Mouse (Mus musculus): ENCODE results near the gene Mbip. TPM values are rescaled to one million over a fixed set of nuclear protein-coding genes. Genes with fewer than 3 reads are reported as not detected.

The Mbip gene
- 10 to 100 TPM; 32.3 to 40.8 (median 34.4) TPM for polyA plus RNA-seq (2017; shearing (Covaris generic))

DNA sequence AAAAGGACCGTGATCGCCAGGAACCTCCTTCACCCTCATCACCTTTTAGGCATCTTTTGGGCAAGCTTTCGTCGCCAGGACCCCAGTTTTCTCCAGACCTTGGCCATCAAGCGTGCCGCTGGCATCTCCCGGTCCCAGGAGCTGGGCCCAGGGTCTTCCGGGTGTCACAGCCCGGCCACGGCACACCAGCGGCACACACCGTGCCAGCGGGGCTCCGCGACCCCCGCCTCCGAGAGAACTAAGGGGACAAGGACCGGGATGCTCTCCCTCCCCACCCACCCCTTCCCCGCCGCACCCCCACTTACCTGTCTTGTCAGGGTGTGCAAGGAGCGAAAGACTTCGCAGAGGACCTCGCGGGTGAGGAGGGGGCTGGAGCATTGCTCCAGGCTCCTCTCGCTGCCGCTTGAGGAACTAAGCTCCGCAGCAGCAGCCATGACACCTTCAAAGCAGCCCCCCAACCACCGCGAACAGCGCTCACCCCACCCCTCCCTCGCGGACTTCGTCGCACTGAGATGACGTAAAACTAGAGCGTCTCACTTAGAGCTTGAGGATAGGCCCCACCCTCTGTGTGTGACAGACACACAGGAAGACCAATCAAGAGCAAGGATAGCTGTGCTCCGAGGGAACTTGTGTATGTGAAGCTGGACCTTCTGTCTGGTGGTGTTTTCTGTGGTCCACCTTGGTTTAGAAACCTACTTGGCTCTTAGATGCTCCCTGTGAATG is at the start of gene Mbip:
Gene Mbip (minus strand): TSS at position 528 of the 723 bp plus-strand sequence.
- peak; percentile 97 for ATAC-seq

DNA sequence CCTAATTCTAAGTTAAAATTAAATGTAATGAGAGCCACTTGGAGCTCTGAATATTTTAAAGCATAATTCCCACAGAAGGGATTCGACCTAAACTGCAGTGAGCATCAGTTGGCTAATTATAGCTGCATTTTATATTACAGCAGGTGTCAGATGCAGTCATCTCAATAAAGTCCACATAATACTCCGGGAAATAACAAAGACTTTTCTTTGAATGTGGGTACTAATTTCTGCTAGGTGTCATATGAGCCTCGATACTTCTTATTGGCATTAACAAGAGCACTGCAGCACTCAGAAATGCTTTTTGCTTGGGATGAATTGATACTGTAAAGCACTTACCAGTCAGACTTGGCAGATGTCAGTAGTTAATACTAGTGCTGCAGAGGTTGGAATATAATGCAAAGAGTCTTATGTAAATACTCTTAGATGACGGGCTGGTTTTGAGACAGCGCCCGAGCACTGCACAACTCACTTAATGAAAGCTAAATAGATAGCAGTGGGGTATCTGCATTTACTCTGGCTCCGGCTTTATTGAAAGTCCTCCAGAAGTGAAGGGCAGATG is 42.0 kb upstream of the Mbip start:
- ATAC-seq: no peak

GRCm38 (mm10) chr12:56386955-56387646 is 41.4 kb upstream of the Mbip start:
- ATAC-seq: no peak

GRCm38 (mm10) chr12:56344771-56345314 is 851 bp downstream of the Mbip start:
- ATAC-seq: no peak

DNA sequence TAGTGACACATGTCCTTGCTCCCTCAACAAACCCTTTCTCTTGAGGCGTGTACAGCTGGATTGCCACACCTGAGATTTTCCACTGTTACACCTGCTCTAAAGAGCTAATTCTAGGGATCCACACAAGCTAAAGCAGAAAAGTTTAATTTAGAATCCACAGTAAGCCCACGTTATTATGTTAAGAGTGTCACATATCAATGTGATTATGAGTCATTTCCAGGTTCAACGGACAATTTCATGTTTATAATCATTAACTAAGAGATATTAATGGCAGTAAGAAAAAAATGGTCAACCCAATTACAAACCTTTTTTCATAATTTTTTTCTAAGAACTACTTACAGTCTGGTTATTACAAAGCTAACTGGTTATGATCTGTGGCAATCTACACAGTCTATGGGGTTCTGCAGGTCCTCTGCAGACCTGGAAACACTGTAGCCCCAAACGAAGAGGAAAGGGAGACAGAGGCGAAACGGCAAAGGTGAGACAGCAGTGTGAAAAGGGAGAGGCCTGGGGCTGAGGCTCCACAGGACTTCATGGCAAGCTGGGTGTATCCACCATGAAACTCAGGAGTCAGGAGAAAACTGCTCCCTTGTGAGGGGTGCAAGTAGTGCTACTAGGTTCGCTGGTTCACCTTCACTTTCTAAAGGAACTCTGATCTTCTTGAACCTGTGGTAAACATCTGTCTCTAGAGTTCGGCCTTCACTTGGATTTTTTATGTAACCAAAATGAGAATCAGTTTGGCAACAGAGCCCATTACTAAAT is 6.2 kb downstream of the Mbip start:
- ATAC-seq: no peak

DNA sequence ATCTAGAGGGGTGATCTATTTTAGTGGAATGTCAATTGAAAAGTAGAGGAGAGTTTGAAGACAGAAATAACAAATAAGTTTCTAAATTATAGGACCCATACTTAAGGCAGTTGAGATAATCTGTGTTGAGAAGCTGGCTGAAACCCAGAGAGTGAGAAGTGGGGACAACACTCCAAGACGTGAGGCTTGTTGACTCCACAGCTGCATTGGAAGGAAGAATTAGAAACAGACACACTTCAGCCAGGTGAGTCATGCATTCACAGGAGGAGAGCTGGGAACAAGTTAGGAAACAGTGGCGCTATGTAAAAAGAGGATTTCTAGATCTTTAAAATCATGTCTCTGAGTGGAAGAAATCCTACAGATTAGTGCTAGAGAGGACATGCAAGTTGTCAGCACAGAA is 12.2 kb downstream of the Mbip start:
- ATAC-seq: no peak

- no peak for ATAC-seq
Measured at GRCm38 (mm10) chr12:56332475-56332874, 13.2 kb downstream of the Mbip start.

- no peak for ATAC-seq
Measured at GRCm38 (mm10) chr12:56327448-56327998, 18.2 kb downstream of the Mbip start.

GRCm38 (mm10) chr12:56325851-56326250 is 19.8 kb downstream of the Mbip start:
- ATAC-seq: no peak

DNA sequence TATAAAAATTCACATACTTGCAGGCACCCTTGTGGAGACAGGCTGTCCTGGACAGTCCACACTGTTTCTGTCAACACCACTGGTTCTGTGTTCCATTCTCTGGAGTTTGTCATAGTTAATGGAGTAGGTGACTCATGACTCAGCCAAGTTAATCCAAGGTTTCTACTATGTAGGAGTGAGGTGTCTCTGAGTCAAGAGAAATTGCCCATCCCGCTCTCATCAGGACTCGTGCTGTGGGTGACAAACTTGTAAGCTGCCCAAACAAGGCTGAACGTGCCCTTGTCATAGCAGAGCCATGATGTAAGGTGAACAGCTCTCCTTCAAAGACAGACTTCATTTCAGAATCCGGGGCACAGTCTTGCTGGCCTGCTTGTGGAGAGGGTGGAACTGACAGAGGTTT is 26.8 kb downstream of the Mbip start:
- ATAC-seq: no peak

GRCm38 (mm10) chr12:56318059-56318458 is 27.6 kb downstream of the Mbip start:
- ATAC-seq: no peak

DNA sequence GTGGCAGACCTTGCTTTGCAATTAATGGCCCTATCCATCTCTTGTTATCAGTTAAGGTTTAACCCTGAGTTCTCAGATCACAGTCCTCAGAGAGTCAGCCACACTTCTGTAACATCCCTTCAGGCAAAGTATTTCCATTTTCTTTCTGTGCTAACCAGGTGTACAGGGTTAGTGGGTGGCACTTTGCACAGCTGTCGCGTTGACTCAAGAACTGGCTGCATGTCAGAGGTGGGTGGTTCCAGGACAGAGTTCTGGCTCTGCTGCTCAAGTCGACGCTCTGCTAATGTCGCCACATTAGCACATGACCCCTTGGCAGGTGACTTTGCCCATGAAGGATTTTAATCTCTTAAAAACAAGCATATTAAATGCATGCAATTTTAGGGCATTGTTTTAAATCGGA is 39.9 kb downstream of the Mbip start:
- no peak for ATAC-seq

DNA sequence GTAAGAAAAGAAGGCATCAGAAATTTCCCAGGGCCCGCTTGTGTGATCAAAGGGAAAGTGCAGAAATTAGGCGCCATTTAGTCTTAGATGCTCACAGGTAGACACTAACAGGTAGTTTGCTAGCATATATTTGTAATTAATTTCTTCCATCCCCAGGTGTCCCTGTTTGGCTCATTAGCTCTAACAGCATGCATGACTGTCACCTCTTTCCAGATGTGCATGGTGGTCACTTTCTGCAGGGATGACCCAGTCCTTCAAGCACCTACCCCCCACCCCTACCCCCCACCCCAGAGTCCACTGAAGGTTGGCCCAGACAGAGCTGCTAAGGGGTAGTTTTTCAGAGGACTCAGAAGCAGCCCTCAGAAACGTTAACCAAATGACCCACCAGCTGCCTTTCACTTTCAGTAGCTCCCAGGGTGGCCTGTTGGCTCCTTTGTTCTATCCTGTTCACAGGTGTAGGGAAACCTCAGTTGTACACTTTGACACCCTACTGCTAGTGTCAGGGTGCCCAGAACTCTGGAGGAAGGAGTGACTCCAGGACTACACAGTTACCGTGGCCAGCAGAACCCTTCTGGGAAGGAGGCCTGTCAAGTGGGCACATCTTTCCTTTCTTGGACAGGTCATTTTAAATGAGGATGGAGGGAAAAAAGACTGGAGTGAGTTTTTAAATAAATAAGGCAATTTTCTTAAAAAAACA is 43.2 kb downstream of the Mbip start:
- ATAC-seq: no peak

GRCm38 (mm10) chr12:56301487-56302293 is 44.0 kb downstream of the Mbip start:
- ATAC-seq: no peak

DNA sequence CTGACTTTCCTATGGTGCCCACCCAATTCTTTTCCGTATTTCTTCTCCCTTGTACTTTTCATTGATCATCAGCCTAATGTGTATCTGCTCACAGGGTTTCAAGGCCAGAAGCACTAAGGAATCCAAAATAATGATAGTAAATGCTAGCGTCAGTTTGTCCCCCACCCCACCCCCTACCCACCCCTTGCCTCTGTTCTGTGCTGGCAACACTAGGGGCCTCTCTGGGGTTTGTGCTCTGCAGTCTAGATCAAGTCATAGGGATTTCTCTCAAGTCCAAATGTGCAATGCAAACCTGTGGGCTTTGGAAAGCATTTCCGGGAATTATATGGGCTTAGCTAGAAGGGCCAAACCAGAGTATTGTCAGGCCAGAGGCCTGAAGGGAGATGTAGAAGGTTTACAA is 46.1 kb downstream of the Mbip start:
- ATAC-seq: no peak

- no peak for ATAC-seq
Measured at GRCm38 (mm10) chr12:56298919-56299318, 46.8 kb downstream of the Mbip start.

GRCm38 (mm10) chr12:56297921-56298830 is 47.5 kb downstream of the Mbip start:
- ATAC-seq: no peak

- ATAC-seq: no peak
Measured at GRCm38 (mm10) chr12:56297099-56297498, 48.6 kb downstream of the Mbip start.

DNA sequence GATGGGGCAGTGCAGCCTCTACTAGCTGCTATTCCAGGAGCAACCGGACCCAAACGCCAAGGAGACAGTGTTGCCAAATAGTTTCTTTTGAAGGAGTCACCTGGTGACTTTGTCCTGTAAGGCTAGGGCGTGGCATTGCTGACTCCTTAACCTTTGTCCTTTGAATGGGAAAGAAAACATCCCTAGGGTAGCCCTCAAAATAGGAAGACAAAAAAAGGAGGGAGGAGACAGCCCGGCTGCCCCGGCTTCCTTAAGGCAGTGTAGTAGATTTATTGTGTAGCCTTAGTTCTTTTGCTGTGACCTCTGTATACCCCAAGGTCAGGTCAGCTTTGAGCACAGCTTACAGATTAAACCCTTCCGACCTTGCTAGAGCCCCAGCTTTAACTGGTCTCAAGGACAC is 49.2 kb downstream of the Mbip start:
- ATAC-seq: no peak

DNA sequence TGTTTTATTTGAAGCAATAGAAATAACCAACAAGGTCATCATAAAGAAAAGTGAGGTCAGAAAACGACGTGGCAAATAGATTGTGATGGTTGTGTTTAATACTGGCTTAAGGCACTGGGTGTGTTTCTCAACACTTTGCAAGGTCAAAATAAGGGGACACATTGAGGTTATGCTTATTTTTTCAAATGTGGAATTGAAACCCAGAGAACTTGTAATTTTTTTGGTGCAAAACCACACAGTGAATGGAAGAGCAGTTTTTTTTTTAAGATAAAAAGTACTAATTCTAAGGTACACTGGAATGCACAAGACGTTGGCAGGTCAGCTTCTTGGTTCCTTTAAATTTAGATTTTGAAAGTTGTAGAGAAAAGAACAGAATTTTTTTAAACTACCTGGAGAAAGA is 50.5 kb downstream of the Mbip start:
- ATAC-seq: no peak

All from inflammation-experienced regulatory T-cells, adult 6 months (primary cell).